Mouse (Mus musculus) liver, adult 2 months (tissue): ENCODE measurements around the gene Clptm1. TPM values are rescaled to one million over a fixed set of nuclear protein-coding genes. Genes with fewer than 3 reads are reported as not detected.
A peak's percentile ranks its signal among the peaks of the same experiment; 100 is the strongest.

Source experiments
- DNase-seq: peaks from one replicate; pipeline ENCODE4 v3.0.0-alpha.2; 2011; ENCODE audit warnings: low read depth, low spot score; ENCODE audit errors: extremely low read depth
- H3K27ac ChIP-seq: fragments of 200-500 bp; replicated peaks from 2 replicates; pipeline ENCODE4 v1.5.1; 2012; ENCODE audit warnings: low read depth, mild to moderate bottlenecking, control low read depth, inconsistent platforms, low read length; ENCODE audit not compliant: insufficient read depth
- H3K27me3 ChIP-seq: fragments of 200-500 bp; 2 replicates; pipeline ENCODE4 v1.6.1; 2012; ENCODE audit warnings: mild to moderate bottlenecking, moderate library complexity, low read length, inconsistent platforms; ENCODE audit not compliant: control insufficient read depth, insufficient read depth
- H3K36me3 ChIP-seq: fragments of 200-500 bp; 2 replicates; pipeline ENCODE4 v1.6.1; 2012; ENCODE audit warnings: low read length, inconsistent platforms; ENCODE audit not compliant: control insufficient read depth, insufficient read depth
- H3K4me1 ChIP-seq: fragments of 200-500 bp; 2 replicates; pipeline ENCODE4 v1.6.1; 2011; ENCODE audit warnings: low read length; ENCODE audit not compliant: control insufficient read depth, insufficient read depth
- H3K4me3 ChIP-seq: fragments of 200-500 bp; 2 replicates; pipeline ENCODE4 v1.5.1; 2011; ENCODE audit warnings: low read depth, mild to moderate bottlenecking, control low read depth, low read length, moderate library complexity; ENCODE audit not compliant: insufficient read depth
- H3K79me2 ChIP-seq: fragments of 200-500 bp; 2 replicates; pipeline ENCODE4 v1.6.1; 2012; ENCODE audit warnings: inconsistent platforms, mild to moderate bottlenecking, low read length, moderate library complexity; ENCODE audit not compliant: control insufficient read depth, insufficient read depth
- H3K9ac ChIP-seq: fragments of 200-500 bp; 2 replicates; pipeline ENCODE4 v1.6.1; 2012; ENCODE audit warnings: low read depth, mild to moderate bottlenecking, control low read depth, inconsistent platforms, low read length
- CTCF ChIP-seq: fragments of 200-500 bp; IDR thresholded peaks from 2 replicates; pipeline ENCODE4 v1.5.1; 2011; ENCODE audit warnings: low read depth, low read length, control low read depth
- POLR2A ChIP-seq: fragments of 200-500 bp; IDR thresholded peaks from 2 replicates; pipeline ENCODE4 v1.6.1; 2011; ENCODE audit warnings: low read length, control low read depth; ENCODE audit not compliant: insufficient read depth; ENCODE audit errors: extremely low read depth
- WGBS: fragments of 180-500 bp; shearing (Covaris S2); methylation state at CpG from one replicate; pipeline ENCODE4 v1.1.7; 2018; 5-methylcytosine and 5-hydroxymethylcytosine counted together
- polyA plus RNA-seq: library from polyadenylated mRNA; depleted of rRNA; stranded (reverse); fragments of >200 nt; gene quantifications from 2 replicates; pipeline ENCODE4 v1.2.3, GENCODE M21; 2012; rRNA removed
- total RNA-seq: library from RNA; depleted of rRNA; stranded (reverse); fragments of >200 nt; gene quantifications from 2 replicates; pipeline ENCODE4 v1.2.3, GENCODE M21; 2014; rRNA removed

The Clptm1 gene
- total RNA-seq (49.8 and 77.8 TPM in 2 replicates), polyA plus RNA-seq (67.3 and 79.9 TPM in 2 replicates)

DNA sequence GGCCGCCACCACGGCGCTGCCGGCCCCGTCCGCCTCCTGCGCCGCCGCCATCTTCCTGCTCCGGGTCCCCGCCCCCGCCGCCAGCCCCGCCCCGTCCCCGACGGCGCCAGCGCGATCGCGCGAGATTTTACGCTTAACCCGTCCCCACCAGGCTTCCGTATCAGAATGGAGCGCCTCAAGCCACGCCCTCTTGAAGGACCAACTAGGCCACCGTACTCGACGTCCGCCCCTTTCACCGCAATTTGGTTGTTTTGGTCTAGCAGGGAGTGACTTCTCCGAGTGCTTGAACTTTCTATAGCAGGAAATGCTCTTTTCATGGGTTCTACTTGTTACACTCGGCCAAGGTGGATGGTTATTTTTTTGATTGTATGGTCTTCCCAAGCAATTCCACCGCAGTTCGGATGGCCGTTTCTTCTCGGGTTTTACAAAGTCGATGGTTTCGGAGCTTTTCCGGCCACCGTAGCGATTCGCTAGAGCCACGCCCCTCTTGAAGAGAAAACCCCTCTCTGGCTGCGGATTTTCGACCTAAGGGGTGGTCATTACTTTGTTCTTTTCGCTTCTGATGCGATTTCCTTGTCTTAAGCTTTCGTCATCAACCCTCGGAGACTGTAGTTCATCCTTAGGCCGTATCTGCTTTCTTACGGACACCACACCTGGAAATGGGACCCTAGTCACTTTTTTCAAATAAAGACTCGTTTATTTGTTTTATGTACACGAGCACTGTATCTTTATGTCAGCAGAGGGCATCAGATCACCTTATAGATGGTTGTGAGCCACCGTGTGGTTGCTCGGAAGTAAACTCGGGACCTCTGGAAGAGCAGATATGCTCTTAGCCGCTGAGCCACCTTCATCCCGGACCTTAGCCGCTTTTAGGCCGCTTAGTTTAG, at the start of gene Clptm1:
Clptm1 (minus strand) TSS at position 79 of the 887 bp plus-strand sequence.
- TF ChIP-seq CTCF (no peak), POLR2A (peak; percentile 58; the same call in 1 of the 2 replicates)
- Histone ChIP-seq H3K4me1 (peaks cover 16% of the 10 kb centered on the region), H3K27ac (peak within 1 kb of the TSS; percentile 93), H3K4me3 (peak within 1 kb of the TSS; percentile 95), H3K27me3 (no peaks in the 10 kb centered on the region), H3K36me3 (no peaks in the 10 kb centered on the region), H3K9ac (peak within 1 kb of the TSS; percentile 93), H3K79me2 (peaks cover 36% of the 10 kb centered on the region)
- under 1% methylated on average over 63 of the region's 63 CpGs for WGBS
- DNase-seq: peak; percentile 93

DNA sequence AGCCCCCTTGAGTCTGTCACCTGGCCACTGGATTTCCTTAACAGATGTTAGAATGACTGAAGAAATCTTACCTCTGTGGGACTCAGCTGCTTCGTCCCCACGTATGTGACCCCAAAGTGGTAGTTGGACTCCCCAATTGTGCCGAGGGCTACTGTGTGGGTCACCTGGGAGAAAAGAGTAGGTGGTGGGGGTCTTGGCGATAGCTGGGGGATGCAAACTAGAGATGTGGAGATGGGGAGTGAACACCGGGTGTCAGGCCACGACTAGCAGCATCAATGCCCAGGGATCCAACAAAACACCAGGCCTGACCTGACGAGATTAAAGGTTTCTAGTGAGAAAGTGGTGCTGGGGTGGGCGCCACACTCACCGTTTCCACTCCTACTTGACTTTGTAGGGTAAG, 48.8 kb upstream of the Clptm1 start:
- no peak for DNase-seq
- Histone ChIP-seq H3K4me3 (no peak overlapping the region), H3K4me1 (peaks cover 6% of the 10 kb centered on the region), H3K27ac (no peak overlapping the region), H3K9ac (no peak overlapping the region), H3K36me3 (peaks cover 10% of the 10 kb centered on the region; the same call in 1 of the 2 replicates), H3K79me2 (0 out of 2 replicates have a peak, but pooled peaks cover 6% of the 10 kb centered on the region), H3K27me3 (no peaks in the 10 kb centered on the region)
- TF ChIP-seq POLR2A (no peak), CTCF (no peak)
- WGBS: 81% methylated on average over 9 of the region's 9 CpGs

DNA sequence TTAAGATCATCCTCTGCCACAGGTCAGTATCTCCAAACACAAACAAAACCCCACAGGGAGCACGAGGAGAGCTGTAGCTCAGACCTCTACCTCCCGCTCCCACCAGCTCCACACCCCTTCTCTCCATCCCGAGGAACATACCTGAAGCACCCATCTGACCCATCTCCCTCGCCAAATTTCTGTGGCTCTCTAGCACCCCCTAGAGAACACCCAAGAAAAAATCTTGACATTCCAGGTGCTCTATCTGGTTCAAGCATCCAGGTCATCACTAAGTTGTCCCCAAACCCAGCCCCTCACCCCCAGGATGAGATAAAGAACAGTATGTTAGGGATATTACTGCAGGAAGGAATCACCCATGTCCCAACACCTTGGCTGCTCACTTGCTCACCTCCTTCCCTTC, 48.4 kb upstream of the Clptm1 start:
- no peak overlapping the region for H3K4me3 ChIP-seq
- H3K79me2 ChIP-seq: 0 out of 2 replicates have a peak, but pooled peaks cover 6% of the 10 kb centered on the region
- WGBS: 27% methylated on average over 4 of the region's 4 CpGs
- TF ChIP-seq CTCF: peak; percentile 50
- no peak for TF ChIP-seq POLR2A
- H3K27me3 ChIP-seq: no peaks in the 10 kb centered on the region
- H3K9ac ChIP-seq: no peak overlapping the region
- DNase-seq: peak; percentile 45
- peaks cover 6% of the 10 kb centered on the region for H3K4me1 ChIP-seq
- no peak overlapping the region for H3K27ac ChIP-seq
- H3K36me3 ChIP-seq: peaks cover 12% of the 10 kb centered on the region; the same call in 1 of the 2 replicates

DNA sequence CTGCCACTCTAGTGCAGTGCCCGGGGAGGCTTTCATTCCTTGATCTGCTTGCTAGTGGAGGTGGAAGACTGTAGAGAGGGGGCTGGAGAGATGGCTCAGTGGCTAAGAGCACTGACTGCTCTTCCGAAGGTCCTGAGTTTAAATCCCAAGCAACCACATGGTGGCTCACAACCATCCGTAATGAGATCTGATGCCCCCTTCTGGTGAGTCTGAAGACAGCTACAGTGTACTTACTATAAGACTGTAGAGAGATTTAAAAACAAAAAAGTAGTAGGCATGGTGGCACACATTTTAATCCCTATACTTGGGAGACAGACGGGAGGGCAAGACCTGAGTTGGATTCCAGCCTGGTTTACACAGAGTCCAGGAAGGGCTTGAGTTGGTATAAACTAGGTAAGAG, 47.6 kb upstream of the Clptm1 start:
- H3K4me1 ChIP-seq: peaks cover 6% of the 10 kb centered on the region
- H3K27me3 ChIP-seq: no peaks in the 10 kb centered on the region
- H3K79me2 ChIP-seq: 0 out of 2 replicates have a peak, but pooled peaks cover 6% of the 10 kb centered on the region
- peaks cover 15% of the 10 kb centered on the region; the same call in 1 of the 2 replicates for H3K36me3 ChIP-seq
- no peak overlapping the region for H3K4me3 ChIP-seq
- H3K27ac ChIP-seq: no peak overlapping the region
- no peak overlapping the region for H3K9ac ChIP-seq
- TF ChIP-seq CTCF (no peak), POLR2A (no peak)
- 71% methylated on average over 4 of the region's 4 CpGs for WGBS
- DNase-seq: peak; percentile 39

DNA sequence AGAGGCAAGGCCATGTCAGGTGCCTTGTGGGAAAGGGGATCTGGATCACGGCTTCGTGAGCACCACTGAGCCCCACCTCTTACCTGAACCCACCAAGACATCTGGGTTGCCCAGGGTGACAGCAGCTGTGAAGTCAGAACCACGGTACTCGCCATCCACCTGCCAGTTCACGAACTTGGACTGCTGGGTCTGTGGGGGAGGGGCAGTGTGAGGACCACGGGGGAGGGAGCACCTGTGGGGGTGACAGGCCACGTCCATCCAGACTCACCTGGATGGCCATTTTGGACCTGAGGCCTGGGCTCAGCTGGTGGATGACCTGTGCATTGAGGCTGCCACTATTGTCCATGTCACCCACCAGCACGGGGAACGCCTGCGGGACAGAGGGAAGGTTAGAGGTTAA, 45.8 kb upstream of the Clptm1 start:
- Histone ChIP-seq H3K79me2 (0 out of 2 replicates have a peak, but pooled peaks cover 6% of the 10 kb centered on the region), H3K36me3 (peaks cover 15% of the 10 kb centered on the region; the same call in 1 of the 2 replicates), H3K4me3 (no peak overlapping the region), H3K4me1 (peaks cover 6% of the 10 kb centered on the region), H3K9ac (no peak overlapping the region), H3K27ac (no peak overlapping the region), H3K27me3 (no peaks in the 10 kb centered on the region)
- 92% methylated on average over 10 of the region's 10 CpGs for WGBS
- TF ChIP-seq POLR2A: no peak
- TF ChIP-seq CTCF: no peak
- no peak for DNase-seq

DNA sequence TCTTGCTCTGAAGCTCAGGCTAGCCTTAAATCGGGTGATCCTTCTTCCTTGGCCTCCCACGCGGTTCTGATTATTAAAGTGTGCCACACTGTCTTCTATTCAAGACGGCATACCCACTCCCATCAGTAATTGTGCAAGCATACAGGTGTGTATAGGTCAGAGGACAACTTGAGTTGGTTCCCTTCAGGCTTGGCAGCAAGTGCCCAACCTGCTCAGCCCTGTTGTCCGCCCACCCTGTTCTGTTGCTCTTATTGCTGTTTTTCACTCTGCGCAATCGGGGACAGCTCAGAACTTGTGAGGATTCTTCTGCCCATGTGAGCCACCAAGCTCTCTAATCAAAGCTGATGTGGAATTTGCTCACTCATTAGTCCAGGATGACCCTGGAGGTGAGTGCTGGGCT, 40.4 kb upstream of the Clptm1 start:
- Histone ChIP-seq H3K36me3 (peaks cover 8% of the 10 kb centered on the region; the same call in 1 of the 2 replicates), H3K4me1 (peaks cover 24% of the 10 kb centered on the region), H3K79me2 (0 out of 2 replicates have a peak, but pooled peaks cover 3% of the 10 kb centered on the region), H3K27ac (no peak overlapping the region), H3K9ac (no peak overlapping the region), H3K27me3 (no peaks in the 10 kb centered on the region), H3K4me3 (no peak overlapping the region)
- WGBS: 89% methylated on average over 7 of the region's 7 CpGs
- no peak for DNase-seq
- TF ChIP-seq POLR2A (no peak), CTCF (no peak)
